Mouse (Mus musculus): ENCODE results near the gene Fhdc1. TPM values are rescaled to one million over a fixed set of nuclear protein-coding genes. Genes with fewer than 3 reads are reported as not detected.

The Fhdc1 gene
- polyA plus RNA-seq, 1 experiment from 2014 or later, result 20.0 TPM

- Histone ChIP-seq H3K27me3 (ENCODE audit: control insufficient read depth, insufficient read depth, low read length) (no peaks in the 10 kb centered on the region), H3K27ac (ENCODE audit: low read length) (peak overlapping the region; percentile 90)
- 9% methylated on average over 12 of the region's 12 CpGs for WGBS
Observed at GRCm38 (mm10) chr3:84478896-84479292, 1.3 kb downstream of the Fhdc1 start.

GRCm38 (mm10) chr3:84478195-84478594 lies 2.0 kb downstream of the Fhdc1 start:
- WGBS, result 26% methylated on average over 7 of the region's 7 CpGs
- Histone ChIP-seq H3K27ac (ENCODE audit: low read length) (no peak overlapping the region), H3K9ac (ENCODE audit: low read length) (peak overlapping the region; percentile 88), H3K27me3 (ENCODE audit: control insufficient read depth, insufficient read depth, low read length) (no peaks in the 10 kb centered on the region), H3K4me3 (replicated peaks; ENCODE audit: low read length) (peak overlapping the region; percentile 72), H3K9me3 (replicated peaks; ENCODE audit: control insufficient read depth, low read length) (no peaks in the 10 kb centered on the region), H3K36me3 (ENCODE audit: control insufficient read depth, insufficient read depth, low read length) (no peaks in the 10 kb centered on the region), H3K4me2 (ENCODE audit: low read depth, low read length) (peak overlapping the region; percentile 99), H3K4me1 (ENCODE audit: control insufficient read depth, insufficient read depth, low read length) (peaks cover 35% of the 10 kb centered on the region)
- no peak for ATAC-seq (ENCODE audit: insufficient read depth, low FRiP score)

More at GRCm38 (mm10) chr3:84478896-84479292, 1.3 kb downstream of the Fhdc1 start:
- Histone ChIP-seq H3K4me2 (ENCODE audit: low read depth, low read length) (peak overlapping the region; percentile 99), H3K9ac (ENCODE audit: low read length) (peak overlapping the region; percentile 88), H3K36me3 (ENCODE audit: control insufficient read depth, insufficient read depth, low read length) (no peaks in the 10 kb centered on the region), H3K9me3 (replicated peaks; ENCODE audit: control insufficient read depth, low read length) (no peaks in the 10 kb centered on the region), H3K4me3 (replicated peaks; ENCODE audit: low read length) (peak overlapping the region; percentile 72), H3K4me1 (ENCODE audit: control insufficient read depth, insufficient read depth, low read length) (peaks cover 28% of the 10 kb centered on the region)
- ATAC-seq (ENCODE audit: insufficient read depth, low FRiP score), result no peak

- H3K36me3 ChIP-seq (ENCODE audit: control insufficient read depth, insufficient read depth, low read length), result no peaks in the 10 kb centered on the region
- no peaks in the 10 kb centered on the region for H3K27me3 ChIP-seq (ENCODE audit: control insufficient read depth, insufficient read depth, low read length)
- H3K27ac ChIP-seq (ENCODE audit: low read length), result no peak overlapping the region
- H3K4me2 ChIP-seq (ENCODE audit: low read depth, low read length), result peak overlapping the region; percentile 99
- WGBS, result 84% methylated on average over 1 of the region's 1 CpGs
- no peak for ATAC-seq (ENCODE audit: insufficient read depth, low FRiP score)
- H3K9me3 ChIP-seq (replicated peaks; ENCODE audit: control insufficient read depth, low read length), result no peaks in the 10 kb centered on the region
- H3K4me1 ChIP-seq (ENCODE audit: control insufficient read depth, insufficient read depth, low read length), result peaks cover 42% of the 10 kb centered on the region
- H3K9ac ChIP-seq (ENCODE audit: low read length), result no peak overlapping the region
- H3K4me3 ChIP-seq (replicated peaks; ENCODE audit: low read length), result peak overlapping the region; percentile 72
Observed at GRCm38 (mm10) chr3:84477498-84477897, 2.7 kb downstream of the Fhdc1 start.

GRCm38 (mm10) chr3:84474981-84475775 lies 5.1 kb downstream of the Fhdc1 start:
- no peak overlapping the region for H3K9ac ChIP-seq (ENCODE audit: low read length)
- no peak overlapping the region for H3K4me2 ChIP-seq (ENCODE audit: low read depth, low read length)
- no peak overlapping the region for H3K27ac ChIP-seq (ENCODE audit: low read length)
- WGBS, result 81% methylated on average over 12 of the region's 12 CpGs
- no peaks in the 10 kb centered on the region for H3K9me3 ChIP-seq (replicated peaks; ENCODE audit: control insufficient read depth, low read length)
- H3K36me3 ChIP-seq (ENCODE audit: control insufficient read depth, insufficient read depth, low read length), result no peaks in the 10 kb centered on the region
- no peak for ATAC-seq (ENCODE audit: insufficient read depth, low FRiP score)
- no peaks in the 10 kb centered on the region for H3K27me3 ChIP-seq (ENCODE audit: control insufficient read depth, insufficient read depth, low read length)
- H3K4me3 ChIP-seq (replicated peaks; ENCODE audit: low read length), result no peak overlapping the region
- H3K4me1 ChIP-seq (ENCODE audit: control insufficient read depth, insufficient read depth, low read length), result peaks cover 44% of the 10 kb centered on the region

- H3K27ac ChIP-seq (ENCODE audit: low read length), result peak overlapping the region; percentile 69
- peak overlapping the region; percentile 53; the same call in 1 of the 2 replicates for H3K9ac ChIP-seq (ENCODE audit: low read length)
- H3K4me1 ChIP-seq (ENCODE audit: control insufficient read depth, insufficient read depth, low read length), result peaks cover 42% of the 10 kb centered on the region
- no peaks in the 10 kb centered on the region for H3K9me3 ChIP-seq (replicated peaks; ENCODE audit: control insufficient read depth, low read length)
- peak overlapping the region; percentile 31; the same call in 1 of the 2 replicates for H3K4me2 ChIP-seq (ENCODE audit: low read depth, low read length)
- H3K36me3 ChIP-seq (ENCODE audit: control insufficient read depth, insufficient read depth, low read length), result no peaks in the 10 kb centered on the region; the same call in 1 of the 2 replicates
- no peak for ATAC-seq (ENCODE audit: insufficient read depth, low FRiP score)
- no peaks in the 10 kb centered on the region for H3K27me3 ChIP-seq (ENCODE audit: control insufficient read depth, insufficient read depth, low read length)
- no peak overlapping the region for H3K4me3 ChIP-seq (replicated peaks; ENCODE audit: low read length)
- 66% methylated on average over 6 of the region's 6 CpGs for WGBS
Observed at GRCm38 (mm10) chr3:84474398-84474797, 5.8 kb downstream of the Fhdc1 start.

- H3K4me1 ChIP-seq (ENCODE audit: control insufficient read depth, insufficient read depth, low read length), result peaks cover 37% of the 10 kb centered on the region
- peak overlapping the region; percentile 69 for H3K27ac ChIP-seq (ENCODE audit: low read length)
- H3K4me2 ChIP-seq (ENCODE audit: low read depth, low read length), result peak overlapping the region; percentile 31
- 0 out of 2 replicates have a peak overlapping the region, but pooled peaks have one; percentile 6 for H3K9ac ChIP-seq (ENCODE audit: low read length)
- no peaks in the 10 kb centered on the region for H3K27me3 ChIP-seq (ENCODE audit: control insufficient read depth, insufficient read depth, low read length)
- H3K4me3 ChIP-seq (replicated peaks; ENCODE audit: low read length), result peak overlapping the region; percentile 4; the same call in 1 of the 2 replicates
- ATAC-seq (ENCODE audit: insufficient read depth, low FRiP score), result 0 out of 2 replicates have a peak, but pooled peaks have one; percentile 11
- 28% methylated on average over 5 of the region's 5 CpGs for WGBS
- no peaks in the 10 kb centered on the region; the same call in 1 of the 2 replicates for H3K36me3 ChIP-seq (ENCODE audit: control insufficient read depth, insufficient read depth, low read length)
- no peaks in the 10 kb centered on the region for H3K9me3 ChIP-seq (replicated peaks; ENCODE audit: control insufficient read depth, low read length)
Observed at GRCm38 (mm10) chr3:84472955-84473354, 7.3 kb downstream of the Fhdc1 start.

GRCm38 (mm10) chr3:84472527-84472926 lies 7.7 kb downstream of the Fhdc1 start:
- Histone ChIP-seq H3K4me3 (replicated peaks; ENCODE audit: low read length) (peak overlapping the region; percentile 4; the same call in 1 of the 2 replicates), H3K27ac (ENCODE audit: low read length) (peak overlapping the region; percentile 69), H3K4me1 (ENCODE audit: control insufficient read depth, insufficient read depth, low read length) (peaks cover 39% of the 10 kb centered on the region), H3K27me3 (ENCODE audit: control insufficient read depth, insufficient read depth, low read length) (no peaks in the 10 kb centered on the region), H3K9ac (ENCODE audit: low read length) (0 out of 2 replicates have a peak overlapping the region, but pooled peaks have one; percentile 36), H3K9me3 (replicated peaks; ENCODE audit: control insufficient read depth, low read length) (no peaks in the 10 kb centered on the region), H3K4me2 (ENCODE audit: low read depth, low read length) (peak overlapping the region; percentile 31), H3K36me3 (ENCODE audit: control insufficient read depth, insufficient read depth, low read length) (no peaks in the 10 kb centered on the region; the same call in 1 of the 2 replicates)
- 19% methylated on average over 3 of the region's 3 CpGs for WGBS
- ATAC-seq (ENCODE audit: insufficient read depth, low FRiP score), result 0 out of 2 replicates have a peak, but pooled peaks have one; percentile 57

- no peak overlapping the region for H3K4me3 ChIP-seq (replicated peaks; ENCODE audit: low read length)
- H3K4me2 ChIP-seq (ENCODE audit: low read depth, low read length), result no peak overlapping the region
- WGBS, result 70% methylated on average over 4 of the region's 4 CpGs
- peaks cover 46% of the 10 kb centered on the region for H3K4me1 ChIP-seq (ENCODE audit: control insufficient read depth, insufficient read depth, low read length)
- peak; percentile 35; the same call in 1 of the 2 replicates for ATAC-seq (ENCODE audit: insufficient read depth, low FRiP score)
- no peak overlapping the region for H3K9ac ChIP-seq (ENCODE audit: low read length)
- no peaks in the 10 kb centered on the region; the same call in 1 of the 2 replicates for H3K36me3 ChIP-seq (ENCODE audit: control insufficient read depth, insufficient read depth, low read length)
- no peaks in the 10 kb centered on the region for H3K27me3 ChIP-seq (ENCODE audit: control insufficient read depth, insufficient read depth, low read length)
- no peaks in the 10 kb centered on the region for H3K9me3 ChIP-seq (replicated peaks; ENCODE audit: control insufficient read depth, low read length)
- H3K27ac ChIP-seq (ENCODE audit: low read length), result no peak overlapping the region
Observed at GRCm38 (mm10) chr3:84471146-84471545, 9.1 kb downstream of the Fhdc1 start.

- Histone ChIP-seq H3K27ac (ENCODE audit: low read length) (no peak overlapping the region), H3K4me1 (ENCODE audit: control insufficient read depth, insufficient read depth, low read length) (peaks cover 30% of the 10 kb centered on the region), H3K9me3 (replicated peaks; ENCODE audit: control insufficient read depth, low read length) (no peaks in the 10 kb centered on the region), H3K9ac (ENCODE audit: low read length) (no peak overlapping the region), H3K4me2 (ENCODE audit: low read depth, low read length) (no peak overlapping the region), H3K4me3 (replicated peaks; ENCODE audit: low read length) (no peak overlapping the region), H3K36me3 (ENCODE audit: control insufficient read depth, insufficient read depth, low read length) (no peaks in the 10 kb centered on the region; the same call in 1 of the 2 replicates), H3K27me3 (ENCODE audit: control insufficient read depth, insufficient read depth, low read length) (no peaks in the 10 kb centered on the region)
- WGBS, result 56% methylated on average over 4 of the region's 4 CpGs
- no peak for ATAC-seq (ENCODE audit: insufficient read depth, low FRiP score)
Observed at GRCm38 (mm10) chr3:84468111-84468453, 12.1 kb downstream of the Fhdc1 start.

Data from stomach, embryonic 16.5 days (tissue).